Mouse (Mus musculus) intestine, embryonic 16.5 days (tissue): ENCODE measurements at regions not wholly inside any gene's neighbourhood (a gene's known extent, or its start where the extent isn't known, plus 50 kb on each side); places are given as distances from the start of the nearest gene placed in this dataset.

ENCODE experiments used
- ATAC-seq: fragments of 200-750 bp; cut with Nextera tagmentation; 2 replicates; pipeline ENCODE4 v1.8.0; 2017; ENCODE audit warnings: moderate TSS enrichment, moderate library complexity
- H3K27ac ChIP-seq: fragments of 300-500 bp; sonication (generic); 2 replicates; pipeline ENCODE4 v1.5.1; 2014; ENCODE audit warnings: mild to moderate bottlenecking, low read length
- H3K27me3 ChIP-seq: fragments of 300-500 bp; sonication (generic); replicated peaks from 2 replicates; pipeline ENCODE4 v1.6.1; 2014; ENCODE audit warnings: low read length, control low read depth, mixed read lengths; ENCODE audit not compliant: control insufficient read depth, insufficient read depth
- H3K36me3 ChIP-seq: fragments of 300-500 bp; sonication (generic); 2 replicates; pipeline ENCODE4 v1.6.1; 2014; ENCODE audit warnings: low read length, control low read depth; ENCODE audit not compliant: control insufficient read depth, insufficient read depth
- H3K4me1 ChIP-seq: fragments of 300-500 bp; sonication (generic); 2 replicates; pipeline ENCODE4 v1.6.1; 2014; ENCODE audit warnings: low read length, control low read depth, mixed read lengths; ENCODE audit not compliant: control insufficient read depth, insufficient read depth
- H3K4me2 ChIP-seq: fragments of 300-500 bp; sonication (generic); 2 replicates; pipeline ENCODE4 v1.6.1; 2014; ENCODE audit warnings: low read depth, low read length, control low read depth
- H3K4me3 ChIP-seq: fragments of 300-500 bp; sonication (generic); 2 replicates; pipeline ENCODE4 v1.5.1; 2014; ENCODE audit warnings: mild to moderate bottlenecking, low read length
- H3K9ac ChIP-seq: fragments of 300-500 bp; sonication (generic); 2 replicates; pipeline ENCODE4 v1.6.1; 2014; ENCODE audit warnings: low read depth, low read length
- H3K9me3 ChIP-seq: fragments of 300-500 bp; sonication (generic); 2 replicates; pipeline ENCODE4 v1.6.1; 2016; ENCODE audit warnings: low read length, control low read depth; ENCODE audit not compliant: control insufficient read depth
- WGBS: fragments of 180-500 bp; shearing (Covaris S2); extraction: QIAGEN DNeasy Blood & Tissue Kit; methylation state at CpG from one replicate; pipeline ENCODE4 v1.1.7; 2014; 5-methylcytosine and 5-hydroxymethylcytosine counted together

DNA sequence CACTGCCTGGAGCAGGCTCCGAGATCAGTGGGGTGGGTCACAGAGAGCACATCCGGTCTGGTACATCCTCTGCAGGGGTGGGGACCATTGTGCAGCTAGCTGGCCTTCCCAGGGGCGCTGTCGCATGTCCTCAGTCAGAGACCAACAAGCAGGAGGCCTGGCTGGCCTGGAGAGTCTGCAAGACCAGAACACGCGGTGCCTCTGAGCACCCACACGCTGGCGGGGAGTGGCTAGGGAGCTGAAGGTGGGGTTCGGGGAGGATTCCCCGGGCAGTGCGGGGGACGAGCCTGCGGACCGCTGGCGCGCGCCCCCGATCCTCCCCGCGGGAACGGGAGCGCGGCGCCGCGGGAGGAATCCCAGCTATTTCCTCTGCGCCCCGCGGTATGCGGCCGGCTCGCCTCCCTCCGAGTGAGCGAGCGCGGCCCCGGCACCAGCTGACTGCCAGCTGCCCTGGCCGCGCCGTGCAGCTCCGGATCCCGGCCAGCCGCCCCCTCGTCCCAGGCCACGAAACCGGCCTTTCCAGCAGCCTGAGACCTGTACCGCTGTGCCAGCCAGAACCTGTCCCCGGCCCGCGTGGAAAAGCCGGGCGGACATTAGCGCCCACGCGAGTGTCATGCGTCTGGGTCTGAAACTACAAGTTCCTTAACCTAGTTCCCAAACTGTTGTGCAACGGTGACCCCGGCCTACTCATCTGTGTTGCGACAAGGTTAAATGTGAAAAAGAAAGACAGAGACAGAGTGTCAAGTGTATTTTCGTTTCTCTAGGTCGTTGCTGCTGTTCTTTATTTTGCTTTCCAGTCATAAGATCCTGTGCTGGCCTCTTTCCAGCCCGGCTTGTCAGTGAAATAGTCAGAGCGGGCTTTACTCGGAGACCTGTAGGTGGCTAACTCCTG lies 61.2 kb downstream of the Pkdcc start:
- Histone ChIP-seq H3K9me3 (no peaks in the 10 kb centered on the region; the same call in 1 of the 2 replicates), H3K4me3 (peak overlapping the region; percentile 60), H3K36me3 (no peaks in the 10 kb centered on the region), H3K4me1 (peaks cover 34% of the 10 kb centered on the region), H3K27me3 (no peaks in the 10 kb centered on the region), H3K4me2 (peak overlapping the region; percentile 97), H3K9ac (peak overlapping the region; percentile 84), H3K27ac (peak overlapping the region; percentile 87)
- peak; percentile 81 for ATAC-seq
- WGBS: 2% methylated on average over 64 of the region's 64 CpGs

DNA sequence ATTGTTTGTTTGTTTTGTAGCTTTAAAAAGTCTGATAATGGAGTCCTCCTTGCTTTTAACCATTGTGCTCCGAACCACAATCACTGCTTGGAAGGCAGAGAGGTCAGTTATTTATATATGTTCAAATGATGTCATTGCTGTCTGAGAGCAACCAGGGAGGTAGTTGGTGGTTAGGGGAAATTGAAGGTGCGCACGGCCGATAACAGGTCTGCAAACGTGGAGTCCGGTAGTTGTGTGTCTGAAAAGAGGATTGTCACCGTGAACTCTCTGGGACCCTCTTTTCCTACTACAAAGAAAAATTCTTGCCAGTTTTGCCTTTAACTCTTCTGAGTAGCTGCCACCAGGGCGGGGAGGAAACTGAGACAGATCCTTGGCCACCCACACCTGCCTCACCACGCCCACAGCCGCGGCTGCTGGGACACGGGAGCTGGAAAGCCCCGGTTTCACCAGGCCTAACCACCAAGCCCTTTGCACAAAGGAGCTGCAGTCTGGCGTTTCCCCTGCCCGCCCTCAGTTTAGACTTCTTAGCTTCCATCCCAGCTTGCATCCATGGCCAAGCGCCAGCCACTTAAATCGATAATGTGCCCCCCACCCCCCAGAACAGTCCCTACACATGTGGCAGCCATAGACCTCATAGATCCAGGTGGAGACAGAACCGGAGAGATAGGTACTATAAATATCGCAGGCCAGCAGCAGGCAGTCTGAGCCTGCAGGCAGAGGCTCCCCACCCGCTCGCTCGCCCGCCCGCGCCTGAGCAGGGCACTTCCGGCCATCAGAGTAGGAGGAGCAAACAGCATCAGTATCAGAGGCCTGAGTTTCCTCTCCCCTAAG lies 62.2 kb downstream of the Pkdcc start:
- Histone ChIP-seq H3K27me3 (no peaks in the 10 kb centered on the region), H3K4me1 (peaks cover 34% of the 10 kb centered on the region), H3K4me3 (peak overlapping the region; percentile 42), H3K4me2 (peak overlapping the region; percentile 97), H3K9ac (peak overlapping the region; percentile 84), H3K27ac (peak overlapping the region; percentile 87), H3K36me3 (no peaks in the 10 kb centered on the region), H3K9me3 (no peaks in the 10 kb centered on the region; the same call in 1 of the 2 replicates)
- ATAC-seq: peak; percentile 61
- WGBS: 22% methylated on average over 26 of the region's 26 CpGs

DNA sequence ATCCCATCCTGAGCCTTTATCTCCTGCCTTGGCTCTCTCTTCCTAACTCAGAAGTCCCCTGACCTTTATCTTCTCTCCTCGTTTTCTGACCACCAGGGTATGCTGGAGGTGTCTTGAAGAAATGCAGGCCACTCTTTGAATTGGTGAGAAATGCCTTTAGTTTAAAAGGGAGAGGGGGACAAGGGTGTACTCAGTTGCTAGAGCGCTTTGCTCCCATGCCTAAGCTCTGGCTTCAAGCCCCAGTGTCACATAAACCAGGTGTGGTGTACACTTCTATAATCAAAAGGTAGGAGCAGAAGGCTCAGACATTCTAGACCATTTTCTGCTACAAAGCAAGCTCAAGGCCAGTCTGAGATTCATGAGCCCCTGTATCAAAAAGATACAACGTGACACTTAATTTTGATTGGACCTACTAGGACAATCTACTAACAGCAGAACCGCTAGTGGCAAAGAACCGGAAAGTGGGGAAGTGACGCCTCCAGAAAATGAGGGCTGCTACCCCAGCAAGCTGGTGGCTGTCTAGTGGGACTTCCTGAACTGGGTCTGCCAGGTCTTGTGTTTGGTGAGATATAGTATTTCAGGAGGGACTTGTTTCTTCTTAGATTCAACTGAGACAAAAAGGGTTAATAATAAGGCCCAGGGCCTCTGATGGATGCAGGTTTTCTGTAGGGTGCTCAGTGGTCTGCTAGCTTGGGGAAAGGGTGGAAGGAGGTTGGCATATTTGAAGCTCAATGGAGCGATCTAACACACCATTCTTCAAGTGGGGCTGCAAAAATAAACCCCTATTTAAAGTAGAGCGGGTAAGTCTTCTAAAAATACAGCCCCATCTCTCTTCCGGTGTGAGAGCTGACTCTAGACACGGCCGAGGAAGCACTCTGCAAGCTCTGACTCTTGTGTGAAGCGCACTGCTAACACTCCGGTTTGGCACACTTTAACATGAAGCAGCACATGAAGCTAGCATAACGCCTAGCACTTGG lies 63.1 kb downstream of the Pkdcc start:
- H3K27ac ChIP-seq: peak overlapping the region; percentile 87
- H3K27me3 ChIP-seq: no peaks in the 10 kb centered on the region
- no peak for ATAC-seq
- H3K4me3 ChIP-seq: peak overlapping the region; percentile 42; the same call in 1 of the 2 replicates
- H3K9me3 ChIP-seq: no peaks in the 10 kb centered on the region; the same call in 1 of the 2 replicates
- 79% methylated on average over 14 of the region's 14 CpGs for WGBS
- H3K36me3 ChIP-seq: no peaks in the 10 kb centered on the region
- peak overlapping the region; percentile 97; the same call in 1 of the 2 replicates for H3K4me2 ChIP-seq
- peak overlapping the region; percentile 72 for H3K9ac ChIP-seq
- peaks cover 34% of the 10 kb centered on the region for H3K4me1 ChIP-seq

DNA sequence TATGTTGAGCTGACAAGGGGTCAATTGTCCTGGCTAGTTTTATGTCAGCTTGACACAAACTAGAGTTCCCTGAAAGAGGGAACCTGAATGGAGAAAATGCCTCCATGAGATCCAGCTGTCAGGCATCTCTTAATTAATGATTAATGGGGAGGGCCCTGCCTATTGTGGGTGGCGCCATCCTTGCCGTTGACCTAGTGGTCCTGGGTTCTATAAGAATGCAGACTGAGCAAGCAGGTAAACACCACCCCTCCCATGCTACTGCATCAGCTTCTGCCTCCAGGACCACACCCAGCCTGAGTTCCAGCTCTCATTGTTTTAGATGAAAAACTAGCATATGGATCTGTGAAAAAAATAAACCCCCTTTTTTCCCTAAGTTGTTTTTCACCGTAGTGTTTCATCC lies 67.4 kb upstream of the Eml4 start:
- ATAC-seq: 0 out of 2 replicates have a peak, but pooled peaks have one; percentile 46
- Histone ChIP-seq H3K9me3 (no peaks in the 10 kb centered on the region; the same call in 1 of the 2 replicates), H3K4me1 (peaks cover 11% of the 10 kb centered on the region), H3K4me2 (no peak overlapping the region), H3K4me3 (no peak overlapping the region), H3K27me3 (no peaks in the 10 kb centered on the region), H3K27ac (no peak overlapping the region), H3K9ac (no peak overlapping the region), H3K36me3 (no peaks in the 10 kb centered on the region)
- WGBS: 62% methylated on average over 3 of the region's 3 CpGs

DNA sequence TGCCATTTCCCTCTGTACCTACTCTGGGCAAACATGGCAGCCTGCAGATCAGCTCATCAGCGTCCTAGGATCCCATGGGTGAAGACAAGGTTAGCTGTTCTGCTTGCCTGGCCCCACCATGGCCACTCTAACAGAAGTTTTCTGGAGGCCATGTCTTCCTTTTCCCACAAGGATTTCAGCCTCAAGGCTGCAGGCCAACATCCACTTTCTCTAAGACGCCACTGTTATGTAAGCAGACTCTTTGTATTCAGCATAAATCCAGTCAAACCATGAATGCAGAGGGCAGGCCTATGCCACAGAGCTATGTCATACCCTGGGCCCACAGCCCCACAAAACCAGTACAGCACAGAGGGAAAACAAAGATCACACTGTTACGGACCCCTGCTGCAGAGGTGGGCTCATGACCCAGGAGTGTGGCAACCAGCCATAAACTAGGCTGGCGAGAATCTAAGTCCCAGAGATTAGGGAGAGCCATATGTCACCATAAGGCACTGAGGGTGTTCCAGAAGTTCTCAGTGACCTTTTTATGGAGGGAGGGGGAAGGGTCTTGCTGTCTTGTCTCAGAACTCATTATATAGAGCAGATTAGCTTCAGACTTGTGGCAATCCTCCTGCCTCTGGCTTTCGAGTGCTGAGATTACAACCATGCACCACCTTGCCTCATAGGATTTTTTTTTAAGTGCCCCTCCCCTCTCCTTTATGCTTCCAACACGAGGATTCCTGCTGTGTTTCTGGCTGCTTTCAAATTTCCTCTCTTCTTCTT lies 63.2 kb upstream of the Eml4 start:
- no peaks in the 10 kb centered on the region for H3K9me3 ChIP-seq
- H3K27ac ChIP-seq: peak overlapping the region; percentile 58
- no peak overlapping the region for H3K4me3 ChIP-seq
- ATAC-seq: peak; percentile 54
- no peaks in the 10 kb centered on the region for H3K27me3 ChIP-seq
- H3K4me2 ChIP-seq: no peak overlapping the region
- peaks cover 11% of the 10 kb centered on the region for H3K4me1 ChIP-seq
- H3K36me3 ChIP-seq: no peaks in the 10 kb centered on the region
- peak overlapping the region; percentile 39; the same call in 1 of the 2 replicates for H3K9ac ChIP-seq
- 52% methylated on average over 6 of the region's 6 CpGs for WGBS

DNA sequence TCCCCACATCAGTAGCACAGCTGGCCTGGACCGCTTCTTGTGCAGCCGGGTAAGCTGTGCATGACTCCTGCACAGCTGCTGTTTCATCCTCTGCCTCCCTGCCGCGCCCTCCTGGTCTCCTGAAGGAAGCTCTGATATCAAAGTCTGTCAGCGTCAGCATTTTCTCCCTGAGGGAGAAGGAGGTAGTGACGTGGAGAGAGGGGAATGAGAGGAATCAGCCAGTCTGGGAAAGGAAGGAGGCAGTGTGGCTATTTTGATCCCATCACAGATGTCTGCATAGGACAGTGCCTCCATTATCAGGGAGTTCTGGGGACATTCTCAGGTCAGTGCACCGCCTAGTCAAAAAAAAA lies 62.6 kb upstream of the Eml4 start:
- ATAC-seq: peak; percentile 76
- WGBS: 22% methylated on average over 7 of the region's 7 CpGs
- H3K9ac ChIP-seq: peak overlapping the region; percentile 39; the same call in 1 of the 2 replicates
- peaks cover 11% of the 10 kb centered on the region for H3K4me1 ChIP-seq
- no peak overlapping the region for H3K4me2 ChIP-seq
- no peaks in the 10 kb centered on the region for H3K9me3 ChIP-seq
- no peaks in the 10 kb centered on the region for H3K27me3 ChIP-seq
- no peaks in the 10 kb centered on the region for H3K36me3 ChIP-seq
- no peak overlapping the region for H3K4me3 ChIP-seq
- H3K27ac ChIP-seq: peak overlapping the region; percentile 58; the same call in 1 of the 2 replicates

DNA sequence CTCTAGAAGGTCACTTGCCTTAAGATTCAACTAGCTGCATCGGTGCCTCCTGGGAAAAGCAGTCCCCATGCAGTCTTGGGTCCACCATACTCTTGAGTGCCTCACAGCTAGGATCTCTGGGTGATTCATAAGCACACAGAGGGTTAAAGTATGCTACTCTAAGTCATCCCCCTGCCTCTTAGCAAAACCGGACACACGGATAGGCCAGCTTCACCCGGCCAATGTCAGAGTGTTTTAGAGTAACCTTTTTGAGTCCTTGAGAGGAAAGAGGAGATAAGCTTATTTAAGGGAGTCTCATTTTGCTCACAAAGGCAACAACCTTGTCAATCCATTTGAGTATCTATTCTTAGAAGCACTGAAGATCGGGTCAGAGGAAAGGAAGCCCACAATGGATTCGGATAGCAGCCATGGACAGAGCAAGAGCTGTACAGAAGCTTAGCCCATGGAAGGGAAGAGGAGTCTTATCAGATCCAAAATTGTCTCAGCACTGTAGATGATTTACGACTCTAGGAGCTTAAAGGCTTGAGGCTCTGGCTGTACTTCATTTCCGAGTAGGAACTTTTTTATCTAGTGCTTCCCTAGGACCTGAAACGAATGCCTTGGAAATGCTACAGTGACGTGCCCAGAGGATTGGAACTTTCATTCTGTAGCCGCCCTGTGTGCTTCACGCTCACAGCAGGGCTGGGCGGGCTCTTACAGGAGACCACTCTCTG lies 55.0 kb upstream of the Eml4 start:
- Histone ChIP-seq H3K4me1 (no peaks in the 10 kb centered on the region; the same call in 1 of the 2 replicates), H3K36me3 (no peaks in the 10 kb centered on the region), H3K27ac (no peak overlapping the region), H3K9ac (no peak overlapping the region), H3K27me3 (no peaks in the 10 kb centered on the region), H3K4me3 (no peak overlapping the region), H3K9me3 (no peaks in the 10 kb centered on the region), H3K4me2 (no peak overlapping the region)
- no peak for ATAC-seq
- 66% methylated on average over 13 of the region's 13 CpGs for WGBS
